In the genomic region with DNA sequence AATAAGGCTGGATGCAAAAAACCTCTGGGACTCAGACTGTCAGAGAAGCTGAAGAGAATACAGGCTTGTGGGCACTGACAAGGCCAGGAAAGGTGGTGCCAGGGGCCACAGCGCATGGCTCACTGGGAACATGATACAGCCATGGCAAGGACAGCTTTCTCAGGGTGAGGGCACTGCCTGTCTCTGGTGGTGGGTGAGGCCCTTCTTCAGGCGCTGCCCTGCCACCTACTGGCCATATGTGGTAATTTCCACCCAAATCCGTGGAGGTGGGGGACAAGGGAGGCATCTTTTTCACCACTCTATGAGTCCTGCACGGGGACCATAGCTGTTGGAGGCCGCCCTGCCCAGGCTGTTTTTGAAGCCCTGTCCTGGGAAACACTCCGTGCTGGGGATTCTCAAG, we compare ENCODE assay signal across 8 mouse cellular contexts. TPM values are rescaled to one million over a fixed set of nuclear protein-coding genes. Genes with fewer than 3 reads are reported as not detected.
DNase-seq lines count a peak whose midpoint lies in the region; ATAC-seq and TF ChIP-seq lines count a peak whose summit lies in the region.

No protein-coding gene starts in this region.

- no peak for DNase-seq in Patski (ENCODE audit: low read depth, low spot score)
- DNase-seq in cerebellum, adult 18-20 months: peak; percentile 87 to 90
- peak; percentile 87 for DNase-seq in forebrain, postnatal 0 days
- peak; percentile 85 to 88 for DNase-seq in layer of hippocampus, postnatal 10 days (ENCODE audit: low spot score in 2 of 2)
- DNase-seq in lung, postnatal 4 days: peak; percentile 79 to 87
- DNase-seq in right cerebral cortex, adult 2 months (ENCODE audit: low spot score in 2 of 2): peak; percentile 75 to 86
- DNase-seq in yolk sac, embryonic 10.5 days (ENCODE audit: low spot score): peak; percentile 51

- no peaks in the 10 kb centered on the region for H3K9me3 ChIP-seq in forebrain, postnatal 0 days (ENCODE audit: low read length)
- H3K9me3 ChIP-seq in hindbrain, embryonic 13.5 days: no peaks in the 10 kb centered on the region

- no peak overlapping the region for H3K4me3 ChIP-seq in forebrain, postnatal 0 days (ENCODE audit: low read depth, low read length)
- no peak overlapping the region for H3K4me3 ChIP-seq in hindbrain, embryonic 13.5 days

- in situ Hi-C loops in Patski (cut with MboI; ENCODE audit: low pct_unique_long_range_greater_than_20kb): no loop called here

- no peak overlapping the region for H3K9ac ChIP-seq in forebrain, postnatal 0 days
- H3K9ac ChIP-seq in hindbrain, embryonic 13.5 days: 0 out of 2 replicates have a peak overlapping the region, but pooled peaks have one; percentile 14

- peaks cover 46% of the 10 kb centered on the region for H3K36me3 ChIP-seq in forebrain, postnatal 0 days (ENCODE audit: insufficient read depth)
- H3K36me3 ChIP-seq in hindbrain, embryonic 13.5 days: peaks cover 81% of the 10 kb centered on the region

- no peak overlapping the region for H3K4me2 ChIP-seq in forebrain, postnatal 0 days (ENCODE audit: low read depth)
- H3K4me2 ChIP-seq in hindbrain, embryonic 13.5 days: no peak overlapping the region

- TF ChIP-seq CTCF in Patski (IDR thresholded peaks at IDR 0.05): no peak
- peak; percentile 96 for TF ChIP-seq CTCF in forebrain, postnatal 0 days (IDR thresholded peaks at IDR 0.05; ENCODE audit: low read depth)

- WGBS in forebrain, postnatal 0 days: 15% methylated on average over 6 of the region's 6 CpGs
- WGBS in hindbrain, embryonic 13.5 days: 18% methylated on average over 6 of the region's 6 CpGs

- no peaks in the 10 kb centered on the region for H3K4me1 ChIP-seq in forebrain, postnatal 0 days (ENCODE audit: insufficient read depth)
- H3K4me1 ChIP-seq in hindbrain, embryonic 13.5 days (replicated peaks): peaks cover 15% of the 10 kb centered on the region

- CTCF ChIA-PET in Patski (lab: Charles Lee): interaction anchor here (0.6 to 4.0 kb wide), 11 partner anchors 10 to 68 kb away, joined by 3 to 28 read pairs (median 5); no protein-coding TSS in a partner anchor

- no peaks in the 10 kb centered on the region for H3K27me3 ChIP-seq in Patski
- no peaks in the 10 kb centered on the region for H3K27me3 ChIP-seq in forebrain, postnatal 0 days (ENCODE audit: insufficient read depth, low read length)
- H3K27me3 ChIP-seq in hindbrain, embryonic 13.5 days: no peaks in the 10 kb centered on the region

- POLR2A ChIA-PET in Patski (lab: Charles Lee): interaction anchor here (0.9 kb wide), 1 partner anchor 68 kb away, joined by 3 read pairs; no protein-coding TSS in a partner anchor

- ATAC-seq in Patski: peak; percentile 49
- peak; percentile 83 for ATAC-seq in forebrain, postnatal 0 days
- ATAC-seq in hindbrain, embryonic 13.5 days (ENCODE audit: low FRiP score): peak; percentile 53

- no peak overlapping the region for H3K27ac ChIP-seq in forebrain, postnatal 0 days (ENCODE audit: low read depth, low read length)
- H3K27ac ChIP-seq in hindbrain, embryonic 13.5 days: no peak overlapping the region

RNA-seq across cellular contexts. Expression of a gene that starts 21.5 kb away (rescaled TPM):
- polyA plus RNA-seq in Patski (2021): 40.3 TPM
- total RNA-seq in forebrain, postnatal 0 days (2014; rRNA removed): 22.2 and 25.1 TPM in 2 replicates
- polyA plus RNA-seq in forebrain, postnatal 0 days (2015; fragmentation: Nextera tagmentation; extraction: Ambion mirVana): 124 and 148 TPM in 2 replicates
- polyA plus RNA-seq in hindbrain, embryonic 13.5 days (2015; fragmentation: Nextera tagmentation; extraction: Ambion mirVana): 198 and 227 TPM in 2 replicates
- 10 to 100 TPM; 20.9 TPM for total RNA-seq in layer of hippocampus, postnatal 10 days (2021)

RNA-seq across cellular contexts. Expression of a gene that starts 28.6 kb away (rescaled TPM):
- polyA plus RNA-seq in Patski (2021): 11.9 TPM
- total RNA-seq in forebrain, postnatal 0 days (2014; rRNA removed): 29.9 and 43.0 TPM in 2 replicates
- 3.5 and 3.8 TPM in 2 replicates for polyA plus RNA-seq in forebrain, postnatal 0 days (2015; fragmentation: Nextera tagmentation; extraction: Ambion mirVana)
- polyA plus RNA-seq in hindbrain, embryonic 13.5 days (2015; fragmentation: Nextera tagmentation; extraction: Ambion mirVana): 6.0 and 6.2 TPM in 2 replicates
- total RNA-seq in layer of hippocampus, postnatal 10 days (2021): 10 to 100 TPM; 32.2 to 42.8 TPM

RNA-seq across cellular contexts. Expression of a gene that starts 45.1 kb away (rescaled TPM):
- polyA plus RNA-seq in Patski (2021): 42.6 TPM
- total RNA-seq in forebrain, postnatal 0 days (2014; rRNA removed): 205 and 251 TPM in 2 replicates
- polyA plus RNA-seq in forebrain, postnatal 0 days (2015; fragmentation: Nextera tagmentation; extraction: Ambion mirVana): 119 and 141 TPM in 2 replicates
- polyA plus RNA-seq in hindbrain, embryonic 13.5 days (2015; fragmentation: Nextera tagmentation; extraction: Ambion mirVana): 140 TPM in 2 replicates
- 100 to 1,000 TPM; 233 to 238 TPM for total RNA-seq in layer of hippocampus, postnatal 10 days (2021)

RNA-seq across cellular contexts. Expression of a gene that starts 46.4 kb away (rescaled TPM):
- 55.9 TPM for polyA plus RNA-seq in Patski (2021)
- 49.6 and 51.1 TPM in 2 replicates for total RNA-seq in forebrain, postnatal 0 days (2014; rRNA removed)
- 38.9 and 43.0 TPM in 2 replicates for polyA plus RNA-seq in forebrain, postnatal 0 days (2015; fragmentation: Nextera tagmentation; extraction: Ambion mirVana)
- 52.6 and 57.3 TPM in 2 replicates for polyA plus RNA-seq in hindbrain, embryonic 13.5 days (2015; fragmentation: Nextera tagmentation; extraction: Ambion mirVana)
- 10 to 100 TPM; 43.7 to 48.4 TPM for total RNA-seq in layer of hippocampus, postnatal 10 days (2021)

RNA-seq across cellular contexts. Expression of a gene that starts 56.4 kb away (rescaled TPM):
- not detected for polyA plus RNA-seq in Patski (2021)
- 0.08 and 0.67 TPM in 2 replicates for total RNA-seq in forebrain, postnatal 0 days (2014; rRNA removed)
- 0.31 and 0.68 TPM in 2 replicates for polyA plus RNA-seq in forebrain, postnatal 0 days (2015; fragmentation: Nextera tagmentation; extraction: Ambion mirVana)
- polyA plus RNA-seq in hindbrain, embryonic 13.5 days (2015; fragmentation: Nextera tagmentation; extraction: Ambion mirVana): 0.17 and 0.40 TPM in 2 replicates
- total RNA-seq in layer of hippocampus, postnatal 10 days (2021): under 1 TPM; 0.27 to 0.53 TPM
